Mouse (Mus musculus) cerebellum, adult 2 months (tissue): ENCODE measurements around the gene Unkl.

Experiments used
- CTCF ChIP-seq: fragments of 200-500 bp; IDR thresholded peaks from 2 replicates; pipeline ENCODE4 v1.5.1; 2011; ENCODE audit warnings: low read depth, mild to moderate bottlenecking, control low read depth, low read length, moderate library complexity, borderline replicate concordance; ENCODE audit not compliant: insufficient read depth
- POLR2A ChIP-seq: fragments of 200-500 bp; IDR thresholded peaks from 2 replicates; pipeline ENCODE4 v1.6.1; 2011; ENCODE audit warnings: low read length, control low read depth, borderline replicate concordance; ENCODE audit not compliant: insufficient read depth

- TF ChIP-seq CTCF = no peak
- no peak for TF ChIP-seq POLR2A
These were observed 60.0 kb downstream of the Unkl start for GRCm38 (mm10) chr17:25248033-25248750.
